Mouse (Mus musculus): Measurements from ENCODE around the gene Wbp1l.

DNA sequence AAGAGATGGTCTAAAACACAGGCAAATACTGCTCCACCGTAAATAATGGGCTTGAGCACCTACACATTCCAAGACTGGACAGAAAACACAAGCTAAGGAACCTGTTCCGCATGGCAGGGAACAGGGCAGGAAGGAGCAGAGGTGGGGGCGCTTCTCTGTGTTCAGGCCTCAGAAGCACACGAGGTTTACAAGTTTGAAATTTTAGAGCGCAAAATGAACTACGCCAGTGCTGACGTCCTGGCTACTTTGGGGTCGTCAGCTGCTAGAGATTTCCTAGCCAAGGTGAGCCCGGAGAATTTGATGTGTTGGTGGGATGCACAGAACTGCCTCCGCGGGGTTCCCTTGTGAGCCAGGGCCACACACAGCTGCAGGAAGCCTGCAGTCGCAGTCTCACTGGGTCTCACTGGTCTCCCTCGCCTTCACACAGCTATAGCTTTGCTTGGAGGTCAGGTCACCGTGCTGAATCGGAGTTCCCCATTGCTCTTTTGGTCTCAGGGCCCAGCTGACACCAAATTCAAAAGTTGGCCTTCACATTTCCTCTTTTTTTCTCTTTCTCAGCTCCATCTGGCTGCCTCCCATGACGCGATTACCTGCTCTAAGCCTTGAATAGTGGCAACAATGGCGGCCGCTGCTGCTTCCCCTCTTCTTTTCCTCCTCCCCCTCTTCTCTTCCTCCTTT lies 99.1 kb downstream of the Wbp1l start:
- TF ChIP-seq TBP (IDR thresholded peaks at IDR 0.05; ENCODE audit: low read depth, low read length) (peak; percentile 22; the same call in 1 of the 2 replicates), UBTF (IDR thresholded peaks at IDR 0.05; ENCODE audit: borderline replicate concordance, insufficient read depth, low read depth, low read length) (no peak), GATA1 (IDR thresholded peaks at IDR 0.05; ENCODE audit: low read depth, low read length) (no peak), CTCF (IDR thresholded peaks at IDR 0.05 in 2 of 3, conservative IDR thresholded peaks at IDR 0.05 in 1 of 3; ENCODE audit: control insufficient read depth in 1 of 3, insufficient read depth in 1 of 3, low read depth in 2 of 3, low read length in 3 of 3, poor library complexity in 1 of 3, severe bottlenecking in 1 of 3) (no peak), POLR2A (IDR thresholded peaks at IDR 0.05; ENCODE audit: control insufficient read depth in 1 of 2, insufficient read depth in 1 of 2, low read depth in 1 of 2, low read length in 2 of 2, poor library complexity in 1 of 2) (0 out of 4 replicates have a peak, but pooled peaks of 1 of the 2 experiments have one; percentile 26), EP300 (IDR thresholded peaks at IDR 0.05; ENCODE audit: low read depth in 1 of 2, low read length in 2 of 2) (peak in 1 of 2 experiments; percentile 68; a peak in 2 of 4 replicates), JUND (IDR thresholded peaks at IDR 0.05; ENCODE audit: low read depth, low read length) (no peak), TCF12 (IDR thresholded peaks at IDR 0.05; ENCODE audit: low read depth, low read length) (no peak; the same call in 1 of the 2 replicates), RAD21 (IDR thresholded peaks at IDR 0.05; ENCODE audit: low read depth, low read length) (no peak), ZMIZ1 (IDR thresholded peaks at IDR 0.05; ENCODE audit: low read depth, low read length) (no peak)

Data from MEL (cell line).